Mouse (Mus musculus): Measurements from ENCODE around the gene Mmp28.

GRCm38 (mm10) chr11:83420338-83420737 lies 42.5 kb downstream of the Mmp28 start:
- no peak for TF ChIP-seq POLR2A (IDR thresholded peaks at IDR 0.05; ENCODE audit: low read depth, low read length)
- TF ChIP-seq CTCF (IDR thresholded peaks at IDR 0.05; ENCODE audit: extremely low read depth, insufficient read length, insufficient replicate concordance, low read depth, low read length), result peak; percentile 36; the same call in 1 of the 2 replicates
